14 mouse cellular contexts compared by ENCODE assay signal in genomic region chr13:102624461-102624860, GRCm38 (mm10).
DNase-seq lines count a peak whose midpoint lies in the region; ATAC-seq and TF ChIP-seq lines count a peak whose summit lies in the region.
"Had no signal": no experiment of that assay in that cellular context is flagged by ENCODE, and none has a peak within 500 bp of the region (broad histone marks: within the 10 kb centered on the region; RNA-seq: fewer than 3 reads in every experiment).

No protein-coding gene starts in this region.

- no peak overlapping the region for H3K4me2 ChIP-seq in limb, embryonic 13.5 days (replicated peaks)
- H3K4me2 ChIP-seq: liver, embryonic 13.5 days; midbrain, embryonic 12.5 days; neural tube, embryonic 12.5 days had no signal

- H3K27ac ChIP-seq in layer of hippocampus, adult 2 months = peak overlapping the region; percentile 86
- peak overlapping the region; percentile 80; the same call in 1 of the 2 replicates for H3K27ac ChIP-seq in embryonic facial prominence, embryonic 10.5 days (replicated peaks)
- H3K27ac ChIP-seq in limb, embryonic 13.5 days = peak overlapping the region; percentile 90; the same call in 1 of the 2 replicates
- no peak overlapping the region for H3K27ac ChIP-seq in cerebellum, adult 2 months (ENCODE audit: insufficient read depth, low read length)
- H3K27ac ChIP-seq: liver, embryonic 13.5 days; midbrain, embryonic 12.5 days; neural tube, embryonic 12.5 days had no signal

- 0 out of 2 replicates have a peak, but pooled peaks cover 3% of the 10 kb centered on the region for H3K27me3 ChIP-seq in embryonic facial prominence, embryonic 10.5 days (replicated peaks; ENCODE audit: low read depth, poor library complexity, severe bottlenecking)
- no peaks in the 10 kb centered on the region for H3K27me3 ChIP-seq in limb, embryonic 13.5 days
- H3K27me3 ChIP-seq in cerebellum, adult 2 months (ENCODE audit: control insufficient read depth, insufficient read depth, low read length) = no peaks in the 10 kb centered on the region
- H3K27me3 ChIP-seq: liver, embryonic 13.5 days; neural tube, embryonic 12.5 days; Patski had no signal

- peaks cover 24% of the 10 kb centered on the region for H3K4me1 ChIP-seq in embryonic facial prominence, embryonic 10.5 days
- peaks cover 28% of the 10 kb centered on the region for H3K4me1 ChIP-seq in limb, embryonic 13.5 days
- H3K4me1 ChIP-seq in cerebellum, adult 2 months (ENCODE audit: control insufficient read depth, insufficient read depth, low read length) = no peaks in the 10 kb centered on the region
- H3K4me1 ChIP-seq: liver, embryonic 13.5 days; neural tube, embryonic 12.5 days had no signal

- WGBS in embryonic facial prominence, embryonic 10.5 days = 77% methylated on average over 2 of the region's 2 CpGs
- WGBS in limb, embryonic 13.5 days = 84% methylated on average over 2 of the region's 2 CpGs
- 85% methylated on average over 2 of the region's 2 CpGs for WGBS in cerebellum, adult 2 months

- H3K36me3 ChIP-seq in embryonic facial prominence, embryonic 10.5 days (replicated peaks) = no peaks in the 10 kb centered on the region
- no peaks in the 10 kb centered on the region for H3K36me3 ChIP-seq in limb, embryonic 13.5 days
- H3K36me3 ChIP-seq: liver, embryonic 13.5 days; midbrain, embryonic 12.5 days; neural tube, embryonic 12.5 days had no signal

- DNase-seq in heart, adult 18-20 months = peak; percentile 6 to 40
- DNase-seq in heart, postnatal 4 days = no peak
- no peak for DNase-seq in layer of hippocampus, adult 2 months (ENCODE audit: low spot score in 2 of 2)
- DNase-seq in layer of hippocampus, adult 9-10 months (ENCODE audit: low spot score) = no peak
- no peak for DNase-seq in embryonic facial prominence, embryonic 10.5 days (ENCODE audit: low spot score)
- DNase-seq in cerebellum, adult 2 months = no peak
- no peak for DNase-seq in testis, postnatal 14 days (ENCODE audit: low spot score)
- DNase-seq: liver, embryonic 13.5 days; thymus, postnatal 25 days had no signal

- no peak for TF ChIP-seq POLR2A in cerebellum, adult 2 months (IDR thresholded peaks at IDR 0.05; ENCODE audit: borderline replicate concordance, insufficient read depth, low read length)

- no peak overlapping the region for H3K4me3 ChIP-seq in layer of hippocampus, adult 2 months
- no peak overlapping the region for H3K4me3 ChIP-seq in embryonic facial prominence, embryonic 10.5 days
- H3K4me3 ChIP-seq in limb, embryonic 13.5 days = no peak overlapping the region
- no peak overlapping the region for H3K4me3 ChIP-seq in cerebellum, adult 2 months (replicated peaks; ENCODE audit: insufficient read depth, low read depth, low read length)
- H3K4me3 ChIP-seq: liver, embryonic 13.5 days; midbrain, embryonic 12.5 days; neural tube, embryonic 12.5 days had no signal

- no peak for TF ChIP-seq CTCF in layer of hippocampus, adult 2 months (conservative IDR thresholded peaks at IDR 0.05)
- no peak for TF ChIP-seq CTCF in cerebellum, adult 2 months (IDR thresholded peaks at IDR 0.05; ENCODE audit: borderline replicate concordance, insufficient read depth, low read depth, low read length)

- no peaks in the 10 kb centered on the region for H3K9me3 ChIP-seq in embryonic facial prominence, embryonic 10.5 days
- H3K9me3 ChIP-seq in limb, embryonic 13.5 days = no peaks in the 10 kb centered on the region
- H3K9me3 ChIP-seq: liver, embryonic 13.5 days; midbrain, embryonic 12.5 days; neural tube, embryonic 12.5 days had no signal

- no peak overlapping the region for H3K9ac ChIP-seq in limb, embryonic 13.5 days
- H3K9ac ChIP-seq: liver, embryonic 13.5 days; midbrain, embryonic 12.5 days; neural tube, embryonic 12.5 days had no signal

- no peak for ATAC-seq in limb, embryonic 13.5 days (ENCODE audit: low FRiP score, low read depth)
- ATAC-seq: CD4-positive, CD25-positive, alpha-beta regulatory T cell, adult 4 months; Patski had no signal

Comparison
In these comparisons a context has a peak if more than half of its experiments do, and no peak if none do; other contexts are left out.
1. DNase-seq: peak in heart, adult 18-20 months (2 of 2); none in heart, postnatal 4 days (single experiment), layer of hippocampus, adult 2 months (0 of 2), layer of hippocampus, adult 9-10 months (single experiment), embryonic facial prominence, embryonic 10.5 days (single experiment), cerebellum, adult 2 months (0 of 2) and testis, postnatal 14 days (single experiment).